Mouse (Mus musculus) kidney, postnatal 4 days (tissue): ENCODE results near the gene Ajap1.

Source experiments
- DNase-seq, 2 experiments: peaks; one replicate each; pipeline ENCODE4 v3.0.0; 2021; ENCODE audit warnings: mixed read lengths in 2 of 2

Ajap1 gene

GRCm38 (mm10) chr4:153344999-153345398 lies 137.6 kb downstream of the Ajap1 start:
- DNase-seq, result no peak

GRCm38 (mm10) chr4:153340887-153341286 lies 141.7 kb downstream of the Ajap1 start:
- no peak for DNase-seq

- DNase-seq, result no peak
Observed at GRCm38 (mm10) chr4:153335301-153335799, 147.3 kb downstream of the Ajap1 start.

- no peak for DNase-seq
Observed at GRCm38 (mm10) chr4:153327809-153328208, 154.8 kb downstream of the Ajap1 start.
